Mouse (Mus musculus) heart, adult 18-20 months (tissue): ENCODE data around the gene Cltrn. TPM values are rescaled to one million over a fixed set of nuclear protein-coding genes. Genes with fewer than 3 reads are reported as not detected.

Experiments used
- DNase-seq, 2 experiments: peaks; one replicate each; pipeline ENCODE4 v3.0.0; 2021 to 2022; ENCODE audit warnings: mixed read lengths in 1 of 2
- total RNA-seq, 2 experiments: library from RNA; stranded (reverse); gene quantifications; 2 replicates each; pipeline ENCODE4 v1.2.3; 2021

Cltrn gene
- total RNA-seq, 2 experiments from 2014 or later = not detected

DNA sequence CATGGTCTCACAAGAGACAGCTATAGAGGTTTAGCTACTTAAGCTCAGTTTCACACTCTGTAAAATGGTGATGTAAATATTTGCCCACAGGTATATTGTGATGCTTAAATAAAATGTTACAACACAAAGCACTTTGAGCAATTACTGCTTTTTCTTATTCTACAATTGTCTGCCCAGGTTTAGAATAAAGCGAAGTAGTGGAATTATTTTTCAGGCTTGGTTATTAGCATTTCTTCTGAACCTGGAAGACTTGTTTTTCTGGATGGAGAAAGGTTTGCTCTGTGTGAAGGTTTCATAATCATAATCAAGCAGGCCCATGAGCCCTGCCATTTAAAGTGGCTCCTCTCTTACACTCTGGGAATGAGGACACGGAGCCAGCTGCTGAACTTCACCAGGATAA, 50.4 kb downstream of the Cltrn start, which contains the start of gene Ace2:
Gene Ace2 (plus strand): TSS at position 301 of the 400 bp plus-strand sequence.
- DNase-seq = no peak

DNA sequence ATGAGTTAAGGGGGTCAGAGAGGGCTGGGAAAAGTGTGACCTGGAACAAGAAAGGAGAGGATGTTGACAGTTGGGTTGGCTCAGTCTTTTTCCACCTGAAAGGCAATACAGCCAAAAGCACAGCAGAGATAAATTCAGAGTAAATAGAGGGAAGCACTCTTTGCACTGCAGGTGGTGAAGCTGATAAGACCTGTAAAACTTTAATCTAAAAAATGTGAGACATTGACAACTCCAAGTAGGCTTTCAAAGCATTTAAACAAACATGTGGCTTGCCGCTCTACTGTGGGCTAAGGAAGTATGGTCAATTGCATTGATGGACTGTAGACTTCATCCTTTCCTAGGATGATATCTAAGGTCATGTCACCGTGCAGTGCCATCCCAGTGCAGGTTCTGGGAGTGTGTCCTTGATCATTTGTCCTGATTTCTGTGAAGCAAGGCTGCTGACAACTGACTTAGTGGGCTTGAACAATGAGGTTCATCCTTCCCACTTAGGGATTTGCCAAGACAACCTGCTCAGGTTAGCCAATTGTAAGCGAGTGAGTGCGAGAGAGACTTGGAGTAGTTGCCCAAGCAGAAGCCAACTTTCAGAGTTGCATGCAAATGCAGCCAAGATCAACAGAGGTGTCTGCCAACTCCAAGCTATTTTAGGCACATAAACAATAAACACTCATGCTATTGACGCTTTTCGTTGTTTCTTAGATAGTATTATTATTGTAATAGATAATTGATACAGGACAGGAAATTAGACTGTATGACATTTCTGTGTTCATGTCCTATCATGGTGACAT, 57.0 kb downstream of the Cltrn start:
- DNase-seq = peak; percentile 6 to 21

DNA sequence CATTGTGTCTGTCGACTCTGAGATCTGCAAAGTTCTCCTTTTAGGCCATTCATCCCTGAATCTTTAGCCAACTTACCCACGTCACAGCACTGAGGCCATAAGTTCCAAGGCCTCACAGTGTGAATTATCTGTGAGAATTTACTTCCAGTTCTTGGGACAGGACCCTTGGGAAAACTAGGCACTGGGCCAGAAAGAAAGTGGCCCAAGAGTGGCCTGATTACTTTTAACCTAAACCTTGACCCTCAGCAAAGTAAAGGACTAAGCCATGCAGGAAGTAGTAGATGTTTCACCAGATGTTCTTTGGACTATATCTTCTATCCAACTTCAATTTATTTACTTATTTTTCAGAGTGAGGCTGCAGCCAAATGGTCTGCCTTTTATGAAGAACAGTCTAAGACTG, 64.1 kb downstream of the Cltrn start:
- DNase-seq = peak; percentile 32 to 43

DNA sequence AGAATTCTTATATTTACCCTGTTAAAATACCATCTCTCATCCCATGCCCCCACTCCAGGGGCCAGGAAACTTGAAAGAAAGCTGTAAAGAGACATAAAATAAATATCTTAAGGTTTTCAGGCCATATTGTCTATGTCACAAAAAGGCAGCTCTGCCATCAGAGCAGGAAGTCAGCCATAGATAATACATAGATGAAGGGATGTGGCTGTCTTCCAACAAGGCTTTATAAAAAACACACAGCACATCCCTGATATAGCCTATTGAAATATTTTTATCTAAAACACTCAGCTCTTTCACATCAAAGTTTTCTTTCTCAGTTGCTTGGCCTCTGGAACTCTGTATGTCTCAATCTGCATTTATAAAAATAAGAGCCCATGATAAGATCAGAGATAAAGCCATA, 65.0 kb downstream of the Cltrn start:
- DNase-seq = no peak

DNA sequence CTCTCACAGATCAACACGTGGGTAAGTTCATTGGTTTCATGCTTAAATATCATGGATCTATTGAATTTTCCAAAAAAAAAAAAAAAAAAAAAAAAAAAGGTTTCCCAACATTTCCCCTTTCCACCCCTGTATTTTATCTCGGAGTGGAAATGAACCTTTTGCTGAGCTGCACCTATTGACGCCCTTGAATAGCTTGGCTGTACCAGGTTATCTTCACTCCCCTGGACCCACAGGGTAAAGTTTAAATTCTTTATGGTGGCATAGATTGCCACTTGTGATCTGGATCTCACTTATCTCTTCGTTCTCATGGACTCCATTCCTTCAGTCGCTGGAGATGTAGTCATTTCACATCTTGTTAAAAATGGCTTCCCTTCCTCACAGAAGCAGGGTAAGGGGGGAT, 66.0 kb downstream of the Cltrn start:
- no peak for DNase-seq

DNA sequence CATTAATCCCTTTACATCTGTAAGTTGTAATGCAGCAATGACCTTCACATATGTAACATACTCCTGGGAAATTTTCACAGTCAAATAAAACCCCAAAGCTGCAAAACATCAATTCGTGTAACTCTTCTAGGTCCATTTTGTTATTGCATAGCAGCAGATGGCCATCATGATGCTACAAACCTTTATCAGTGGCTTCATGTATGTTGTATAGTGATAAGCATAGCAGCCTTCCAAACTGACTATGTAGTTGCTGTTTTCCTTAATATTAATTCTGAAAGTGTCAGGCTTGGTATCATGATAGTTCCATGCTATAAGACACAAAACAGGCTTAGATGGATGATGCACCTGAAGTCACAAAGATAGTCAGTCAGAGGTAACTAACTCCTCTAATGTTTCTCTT, 76.1 kb downstream of the Cltrn start:
- no peak for DNase-seq

Other genes starting within 250 kb of the Cltrn start
- gene Ap1s2, start 179.8 kb upstream of the Cltrn start, total RNA-seq = 10 to 100 TPM; 21.1 to 31.8 TPM
- gene Zrsr2, start 130.2 kb upstream of the Cltrn start, total RNA-seq = 10 to 100 TPM; 10.7 to 16.0 TPM
- gene Car5b, start 60.8 kb upstream of the Cltrn start, total RNA-seq = 1 to 10 TPM; 1.3 to 5.0 TPM
- 1 to 10 TPM; 3.6 to 4.2 TPM for gene Siah1b, start 12.3 kb upstream of the Cltrn start, total RNA-seq
- gene Ace2, start 50.5 kb downstream of the Cltrn start, total RNA-seq = 1 to 10 TPM; 1.1 to 1.5 TPM
- gene Bmx, start 169.4 kb downstream of the Cltrn start, total RNA-seq = 1 to 10 TPM; 1.9 to 2.5 TPM
- 1 to 10 TPM; 7.0 to 7.8 TPM for gene Pir, start 180.5 kb downstream of the Cltrn start, total RNA-seq